Mouse (Mus musculus) heart, postnatal 0 days (tissue): ENCODE measurements around the gene Tfg.

Source experiments
- CTCF ChIP-seq: IDR thresholded peaks from 2 replicates; pipeline ENCODE4 v1.5.1; 2016; ENCODE audit warnings: antibody characterized with exemption, control low read depth, low read depth
- EP300 ChIP-seq: IDR thresholded peaks from 2 replicates; pipeline ENCODE4 v1.6.1; 2016; ENCODE audit warnings: antibody characterized with exemption, low read depth

DNA sequence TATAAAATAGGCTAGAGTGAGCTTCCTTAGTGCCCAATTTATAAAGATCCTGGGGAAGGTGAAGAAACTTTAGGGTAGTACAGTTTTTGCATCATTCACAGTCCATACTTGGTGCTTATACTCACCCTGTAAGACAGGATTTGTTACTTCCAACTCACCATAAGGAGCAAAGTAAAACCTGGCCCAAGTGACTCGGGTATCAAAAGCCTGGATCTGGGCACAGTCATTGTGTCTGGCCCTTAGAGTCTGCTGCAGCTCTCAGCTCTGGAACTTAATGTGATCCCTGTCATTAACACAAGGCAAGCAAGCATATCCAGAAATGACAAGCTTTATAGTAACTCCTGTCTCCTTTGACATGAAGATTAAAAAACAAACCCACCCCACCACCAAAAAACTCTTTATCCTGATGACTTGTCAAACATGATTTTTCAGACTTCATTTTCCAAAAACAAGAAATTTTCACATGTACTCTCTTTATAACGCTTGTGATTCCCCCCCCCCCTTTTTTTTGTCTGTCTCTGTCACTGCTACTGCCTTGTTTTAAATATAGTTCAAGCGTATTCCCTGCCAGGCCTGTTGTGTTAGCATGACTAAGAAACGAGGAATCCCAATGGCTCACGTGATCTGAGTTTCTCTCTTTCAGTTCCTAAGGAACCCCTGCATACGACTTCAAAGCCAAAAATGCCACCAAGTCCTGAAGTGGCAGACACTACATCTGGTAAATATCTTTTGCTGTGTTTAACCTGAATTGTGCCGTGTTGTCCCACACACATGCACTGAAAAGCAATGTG lies 70.7 kb downstream of the Tfg start:
- TF ChIP-seq EP300, result no peak
- no peak for TF ChIP-seq CTCF
